Mouse (Mus musculus) spleen, adult 10 weeks (tissue): ENCODE results near the gene Ccdc15. TPM values are rescaled to one million over a fixed set of nuclear protein-coding genes. Genes with fewer than 3 reads are reported as not detected.

Experiments
- polyA plus RNA-seq: library from polyadenylated mRNA; stranded (reverse); fragments of 350-450 nt; fragmentation: Illumina TruSeq; extraction: RNeasy Lipid Tissue Mini Kit (QIAGEN cat#74804); gene quantifications from one replicate; pipeline ENCODE4 v1.2.3, GENCODE M21; 2015; ENCODE audit warnings: low replicate concordance; ENCODE audit not compliant: insufficient read depth

Ccdc15 gene
- polyA plus RNA-seq = 8.6 TPM

DNA sequence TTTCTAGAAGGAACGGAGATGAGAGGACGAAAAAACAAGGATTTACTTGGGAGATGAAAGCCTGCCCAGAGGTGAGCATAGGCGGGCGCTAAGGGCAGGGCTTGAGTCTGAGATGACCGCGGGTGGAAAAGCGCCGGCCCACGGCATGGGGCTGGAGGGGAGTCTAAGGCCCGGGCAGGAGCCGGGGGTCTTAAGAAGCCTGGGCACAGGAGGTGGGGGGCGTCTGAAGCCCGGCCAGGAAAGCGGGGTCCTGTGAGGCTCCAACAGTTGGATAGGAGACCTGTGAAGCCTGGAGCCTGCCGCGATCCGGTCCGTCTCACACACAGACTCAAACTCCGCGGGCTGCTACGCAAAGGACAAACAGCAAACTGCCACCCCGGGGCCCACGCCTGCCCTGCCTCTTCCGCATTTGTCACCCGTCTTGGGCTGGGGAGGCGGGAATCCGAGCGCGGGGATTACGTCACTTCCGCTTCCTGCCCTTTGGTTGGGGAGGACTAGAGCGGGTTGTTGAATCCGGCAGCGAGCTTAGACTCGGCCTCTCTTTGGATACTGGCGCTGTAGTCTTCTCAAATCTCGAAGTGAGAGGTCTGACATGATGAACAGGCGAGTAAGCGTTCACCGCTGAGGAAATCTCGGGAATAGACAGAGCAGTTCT lies at the start of gene Ccdc15:
Ccdc15 (minus strand) TSS at position 445 of the 655 bp plus-strand sequence.

DNA sequence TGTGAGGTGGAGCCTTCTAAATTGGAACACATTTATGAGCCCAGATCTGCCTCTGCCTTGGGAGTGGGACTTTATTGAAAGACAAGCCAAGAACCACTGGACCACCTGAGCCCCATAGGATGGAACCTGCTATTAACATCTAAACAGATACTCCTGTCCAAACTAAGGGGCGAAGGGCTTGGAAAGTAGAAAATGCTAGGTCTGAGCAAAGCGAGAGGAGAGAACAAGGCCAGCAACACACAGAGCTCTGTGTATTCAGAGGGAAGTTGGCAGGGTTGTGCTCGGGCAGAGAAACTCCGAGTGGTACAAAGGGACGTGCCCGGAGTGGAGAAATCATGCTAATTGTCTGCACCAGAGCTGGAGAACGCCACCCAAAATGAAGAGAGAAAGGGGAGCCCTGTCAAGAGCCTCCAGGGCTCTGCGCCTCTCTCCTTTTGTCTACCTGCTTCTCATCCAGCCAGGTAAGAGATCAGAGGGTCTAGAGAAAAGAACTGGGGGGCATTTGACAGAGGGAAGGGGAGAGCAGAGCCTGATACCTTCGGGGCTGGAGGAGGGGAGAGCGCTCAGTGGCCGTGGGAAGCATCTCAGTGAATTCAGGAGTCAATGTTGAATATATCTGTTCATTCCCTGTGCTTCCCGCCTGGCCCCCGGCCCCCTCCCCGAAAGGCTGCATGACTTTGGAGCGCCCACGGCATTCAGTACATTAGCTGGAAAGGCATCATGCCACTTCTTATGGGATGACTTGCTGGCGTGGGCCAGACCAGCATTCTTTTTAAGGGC lies 19.3 kb upstream of the Ccdc15 start, which contains the start of gene Hepacam:
Hepacam (plus strand) TSS at position 51 of the 780 bp plus-strand sequence.

DNA sequence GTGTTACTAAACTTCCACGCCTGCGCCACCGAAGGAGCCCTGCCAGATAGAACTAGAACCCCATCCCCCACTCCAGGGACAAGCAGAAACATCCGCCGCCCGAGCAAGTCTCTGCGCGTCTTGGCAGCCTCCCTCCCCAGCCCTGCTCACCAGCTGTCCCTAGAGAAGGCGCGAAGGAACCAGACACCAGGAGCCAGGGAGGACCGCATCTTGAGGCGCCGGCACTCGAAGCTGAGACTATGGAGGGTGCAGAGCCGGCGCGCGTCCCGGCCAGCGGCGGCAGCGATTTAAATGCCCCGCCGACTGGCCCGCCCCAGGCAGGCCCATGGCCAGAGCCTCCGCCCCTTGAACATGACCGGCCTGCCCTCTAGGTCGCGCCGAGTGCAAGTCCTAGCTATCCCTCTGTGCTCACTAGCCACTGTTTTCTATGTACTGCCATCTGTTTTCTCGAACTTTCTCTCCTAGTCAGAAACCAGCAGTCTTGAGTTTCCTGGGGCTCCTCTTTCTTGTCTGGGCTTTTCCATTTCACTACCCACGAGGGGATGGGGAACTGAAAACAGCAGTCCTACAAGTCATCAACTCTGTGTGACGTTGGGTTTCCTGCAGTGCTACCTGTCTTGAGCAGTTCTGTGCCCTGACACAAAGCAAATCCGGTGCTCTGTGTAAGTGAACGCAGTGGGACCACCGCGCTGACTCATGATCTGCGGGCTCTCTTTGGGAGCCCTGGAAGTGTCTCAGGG lies 92.9 kb downstream of the Ccdc15 start, which contains the start of gene Slc37a2:
Slc37a2 (minus strand) TSS at position 590 of the 740 bp plus-strand sequence.

Other genes with a start within 250 kb of the Ccdc15 start
- gene Pknox2, start 201.0 kb downstream of the Ccdc15 start, polyA plus RNA-seq = 3.1 TPM
- gene Tmem218, start 140.2 kb downstream of the Ccdc15 start, polyA plus RNA-seq = 3.7 TPM
- gene Slc37a2, start 92.7 kb downstream of the Ccdc15 start, polyA plus RNA-seq = 26.9 TPM
- not detected for gene Hepacam, start 18.9 kb upstream of the Ccdc15 start, polyA plus RNA-seq
- 5.1 TPM for gene Robo4, start 53.5 kb upstream of the Ccdc15 start, polyA plus RNA-seq
- not detected for gene Robo3, start 84.8 kb upstream of the Ccdc15 start, polyA plus RNA-seq
- gene Msantd2, start 140.9 kb upstream of the Ccdc15 start, polyA plus RNA-seq = 82.8 TPM
- 20.3 TPM for gene Esam, start 179.6 kb upstream of the Ccdc15 start, polyA plus RNA-seq
- gene Vsig2, start 190.8 kb upstream of the Ccdc15 start, polyA plus RNA-seq = 4.5 TPM
- gene Nrgn, start 204.5 kb upstream of the Ccdc15 start, polyA plus RNA-seq = 2.5 TPM
- gene Siae, start 207.3 kb upstream of the Ccdc15 start, polyA plus RNA-seq = 18.9 TPM